Mouse (Mus musculus): ENCODE data around the gene Ptprr. TPM values are rescaled to one million over a fixed set of nuclear protein-coding genes. Genes with fewer than 3 reads are reported as not detected.
A peak's percentile ranks its signal among the peaks of the same experiment; 100 is the strongest.

Gene Ptprr
- polyA plus RNA-seq, 1 experiment from 2014 or later = 6.5 TPM

GRCm38 (mm10) chr10:116154707-116155106 lies 136.7 kb downstream of the Ptprr start:
- WGBS = 62% methylated on average over 5 of the region's 5 CpGs
- peak; percentile 38 for DNase-seq (ENCODE audit: low spot score)

GRCm38 (mm10) chr10:116156699-116157098 lies 138.7 kb downstream of the Ptprr start:
- WGBS = 76% methylated on average over 1 of the region's 1 CpGs
- no peaks in the 10 kb centered on the region for H3K27me3 ChIP-seq (replicated peaks; ENCODE audit: control insufficient read depth, insufficient read depth, low read length)
- no peak overlapping the region for H3K4me3 ChIP-seq (ENCODE audit: low read depth, low read length)
- H3K9ac ChIP-seq (ENCODE audit: low read depth, low read length) = no peak overlapping the region
- no peaks in the 10 kb centered on the region for H3K36me3 ChIP-seq (ENCODE audit: control insufficient read depth, insufficient read depth, low read length)
- DNase-seq (ENCODE audit: low spot score) = no peak
- H3K4me2 ChIP-seq (ENCODE audit: low read depth, low read length) = no peak overlapping the region
- H3K4me1 ChIP-seq (ENCODE audit: control insufficient read depth, insufficient read depth, low read length) = no peaks in the 10 kb centered on the region
- H3K27ac ChIP-seq (replicated peaks; ENCODE audit: low read depth, low read length) = no peak overlapping the region
- no peak for ATAC-seq (ENCODE audit: low read depth)
- H3K9me3 ChIP-seq (ENCODE audit: control insufficient read depth, low read length) = no peaks in the 10 kb centered on the region

More at GRCm38 (mm10) chr10:116154707-116155106, 136.7 kb downstream of the Ptprr start:
- Histone ChIP-seq H3K9ac (ENCODE audit: low read depth, low read length) (no peak overlapping the region), H3K27me3 (replicated peaks; ENCODE audit: control insufficient read depth, insufficient read depth, low read length) (no peaks in the 10 kb centered on the region), H3K36me3 (ENCODE audit: control insufficient read depth, insufficient read depth, low read length) (no peaks in the 10 kb centered on the region), H3K4me3 (ENCODE audit: low read depth, low read length) (no peak overlapping the region), H3K27ac (replicated peaks; ENCODE audit: low read depth, low read length) (no peak overlapping the region), H3K4me1 (ENCODE audit: control insufficient read depth, insufficient read depth, low read length) (no peaks in the 10 kb centered on the region), H3K4me2 (ENCODE audit: low read depth, low read length) (no peak overlapping the region), H3K9me3 (ENCODE audit: control insufficient read depth, low read length) (no peaks in the 10 kb centered on the region)
- ATAC-seq (ENCODE audit: low read depth) = peak; percentile 62; the same call in 1 of the 2 replicates

- Histone ChIP-seq H3K4me1 (ENCODE audit: control insufficient read depth, insufficient read depth, low read length) (no peaks in the 10 kb centered on the region), H3K4me3 (ENCODE audit: low read depth, low read length) (no peak overlapping the region), H3K36me3 (ENCODE audit: control insufficient read depth, insufficient read depth, low read length) (no peaks in the 10 kb centered on the region), H3K9me3 (ENCODE audit: control insufficient read depth, low read length) (no peaks in the 10 kb centered on the region), H3K27me3 (replicated peaks; ENCODE audit: control insufficient read depth, insufficient read depth, low read length) (no peaks in the 10 kb centered on the region), H3K4me2 (ENCODE audit: low read depth, low read length) (no peak overlapping the region), H3K27ac (replicated peaks; ENCODE audit: low read depth, low read length) (no peak overlapping the region), H3K9ac (ENCODE audit: low read depth, low read length) (no peak overlapping the region)
- WGBS = 49% methylated on average over 10 of the region's 12 CpGs
- DNase-seq (ENCODE audit: low spot score) (no peak), ATAC-seq (ENCODE audit: low read depth) (no peak)
Measured at GRCm38 (mm10) chr10:116162338-116162737, 144.3 kb downstream of the Ptprr start.

GRCm38 (mm10) chr10:116175324-116175883 lies 157.4 kb downstream of the Ptprr start:
- no peaks in the 10 kb centered on the region for H3K36me3 ChIP-seq (ENCODE audit: control insufficient read depth, insufficient read depth, low read length)
- H3K9me3 ChIP-seq (ENCODE audit: control insufficient read depth, low read length) = no peaks in the 10 kb centered on the region
- no peak overlapping the region for H3K9ac ChIP-seq (ENCODE audit: low read depth, low read length)
- H3K4me1 ChIP-seq (ENCODE audit: control insufficient read depth, insufficient read depth, low read length) = no peaks in the 10 kb centered on the region
- H3K27me3 ChIP-seq (replicated peaks; ENCODE audit: control insufficient read depth, insufficient read depth, low read length) = no peaks in the 10 kb centered on the region
- H3K4me2 ChIP-seq (ENCODE audit: low read depth, low read length) = no peak overlapping the region
- H3K4me3 ChIP-seq (ENCODE audit: low read depth, low read length) = no peak overlapping the region
- H3K27ac ChIP-seq (replicated peaks; ENCODE audit: low read depth, low read length) = no peak overlapping the region
- ATAC-seq (ENCODE audit: low read depth) (no peak), DNase-seq (ENCODE audit: low spot score) (no peak)
- 61% methylated on average over 10 of the region's 10 CpGs for WGBS

- DNase-seq (ENCODE audit: low spot score) (no peak), ATAC-seq (ENCODE audit: low read depth) (no peak)
- WGBS = 43% methylated on average over 21 of the region's 21 CpGs
- no peaks in the 10 kb centered on the region for H3K9me3 ChIP-seq (ENCODE audit: control insufficient read depth, low read length)
- H3K4me3 ChIP-seq (ENCODE audit: low read depth, low read length) = peak overlapping the region; percentile 8; the same call in 1 of the 2 replicates
- no peaks in the 10 kb centered on the region for H3K27me3 ChIP-seq (replicated peaks; ENCODE audit: control insufficient read depth, insufficient read depth, low read length)
- H3K4me2 ChIP-seq (ENCODE audit: low read depth, low read length) = peak overlapping the region; percentile 40; the same call in 1 of the 2 replicates
- H3K36me3 ChIP-seq (ENCODE audit: control insufficient read depth, insufficient read depth, low read length) = no peaks in the 10 kb centered on the region
- no peak overlapping the region for H3K27ac ChIP-seq (replicated peaks; ENCODE audit: low read depth, low read length)
- no peak overlapping the region for H3K9ac ChIP-seq (ENCODE audit: low read depth, low read length)
- no peaks in the 10 kb centered on the region for H3K4me1 ChIP-seq (ENCODE audit: control insufficient read depth, insufficient read depth, low read length)
Measured at GRCm38 (mm10) chr10:116177390-116178179, 159.6 kb downstream of the Ptprr start.

GRCm38 (mm10) chr10:116181235-116181634 lies 163.2 kb downstream of the Ptprr start:
- Histone ChIP-seq H3K9ac (ENCODE audit: low read depth, low read length) (no peak overlapping the region), H3K36me3 (ENCODE audit: control insufficient read depth, insufficient read depth, low read length) (no peaks in the 10 kb centered on the region), H3K4me3 (ENCODE audit: low read depth, low read length) (no peak overlapping the region), H3K4me1 (ENCODE audit: control insufficient read depth, insufficient read depth, low read length) (no peaks in the 10 kb centered on the region), H3K27me3 (replicated peaks; ENCODE audit: control insufficient read depth, insufficient read depth, low read length) (no peaks in the 10 kb centered on the region), H3K9me3 (ENCODE audit: control insufficient read depth, low read length) (no peaks in the 10 kb centered on the region), H3K4me2 (ENCODE audit: low read depth, low read length) (no peak overlapping the region), H3K27ac (replicated peaks; ENCODE audit: low read depth, low read length) (no peak overlapping the region)
- ATAC-seq (ENCODE audit: low read depth) (no peak), DNase-seq (ENCODE audit: low spot score) (no peak)
- 80% methylated on average over 5 of the region's 5 CpGs for WGBS

- H3K36me3 ChIP-seq (ENCODE audit: control insufficient read depth, insufficient read depth, low read length) = no peaks in the 10 kb centered on the region
- H3K4me2 ChIP-seq (ENCODE audit: low read depth, low read length) = no peak overlapping the region
- H3K9me3 ChIP-seq (ENCODE audit: control insufficient read depth, low read length) = no peaks in the 10 kb centered on the region
- no peaks in the 10 kb centered on the region for H3K27me3 ChIP-seq (replicated peaks; ENCODE audit: control insufficient read depth, insufficient read depth, low read length)
- WGBS = 78% methylated on average over 5 of the region's 5 CpGs
- H3K9ac ChIP-seq (ENCODE audit: low read depth, low read length) = no peak overlapping the region
- ATAC-seq (ENCODE audit: low read depth) (no peak), DNase-seq (ENCODE audit: low spot score) (no peak)
- H3K4me1 ChIP-seq (ENCODE audit: control insufficient read depth, insufficient read depth, low read length) = no peaks in the 10 kb centered on the region
- H3K4me3 ChIP-seq (ENCODE audit: low read depth, low read length) = no peak overlapping the region
- no peak overlapping the region for H3K27ac ChIP-seq (replicated peaks; ENCODE audit: low read depth, low read length)
Measured at GRCm38 (mm10) chr10:116182221-116182620, 164.2 kb downstream of the Ptprr start.

GRCm38 (mm10) chr10:116183258-116183657 lies 165.2 kb downstream of the Ptprr start:
- Histone ChIP-seq H3K9me3 (ENCODE audit: control insufficient read depth, low read length) (no peaks in the 10 kb centered on the region), H3K36me3 (ENCODE audit: control insufficient read depth, insufficient read depth, low read length) (no peaks in the 10 kb centered on the region), H3K4me1 (ENCODE audit: control insufficient read depth, insufficient read depth, low read length) (no peaks in the 10 kb centered on the region), H3K4me3 (ENCODE audit: low read depth, low read length) (no peak overlapping the region), H3K27ac (replicated peaks; ENCODE audit: low read depth, low read length) (no peak overlapping the region), H3K9ac (ENCODE audit: low read depth, low read length) (no peak overlapping the region), H3K4me2 (ENCODE audit: low read depth, low read length) (no peak overlapping the region), H3K27me3 (replicated peaks; ENCODE audit: control insufficient read depth, insufficient read depth, low read length) (no peaks in the 10 kb centered on the region)
- DNase-seq (ENCODE audit: low spot score) = no peak
- 62% methylated on average over 3 of the region's 3 CpGs for WGBS
- ATAC-seq (ENCODE audit: low read depth) = no peak

GRCm38 (mm10) chr10:116191724-116192123 lies 173.7 kb downstream of the Ptprr start:
- no peaks in the 10 kb centered on the region for H3K27me3 ChIP-seq (replicated peaks; ENCODE audit: control insufficient read depth, insufficient read depth, low read length)
- H3K4me1 ChIP-seq (ENCODE audit: control insufficient read depth, insufficient read depth, low read length) = no peaks in the 10 kb centered on the region
- no peak overlapping the region for H3K4me2 ChIP-seq (ENCODE audit: low read depth, low read length)
- no peak overlapping the region for H3K9ac ChIP-seq (ENCODE audit: low read depth, low read length)
- no peak overlapping the region for H3K4me3 ChIP-seq (ENCODE audit: low read depth, low read length)
- ATAC-seq (ENCODE audit: low read depth) = no peak
- no peak overlapping the region for H3K27ac ChIP-seq (replicated peaks; ENCODE audit: low read depth, low read length)
- WGBS = 77% methylated on average over 2 of the region's 2 CpGs
- H3K36me3 ChIP-seq (ENCODE audit: control insufficient read depth, insufficient read depth, low read length) = no peaks in the 10 kb centered on the region
- no peaks in the 10 kb centered on the region for H3K9me3 ChIP-seq (ENCODE audit: control insufficient read depth, low read length)
- no peak for DNase-seq (ENCODE audit: low spot score)

Measured in embryonic facial prominence, embryonic 14.5 days (tissue).